Mouse (Mus musculus) stomach, embryonic 16.5 days (tissue): ENCODE data around the gene Defb5. TPM values are rescaled to one million over a fixed set of nuclear protein-coding genes. Genes with fewer than 3 reads are reported as not detected.

Source experiments
- polyA plus RNA-seq: library from polyadenylated mRNA; unstranded; fragments of >200 nt; fragmentation: Nextera tagmentation; extraction: Ambion mirVana; gene quantifications from 2 replicates; pipeline ENCODE4 v1.2.1, GENCODE M21; 2015

The Defb5 gene
- polyA plus RNA-seq, 1 experiment from 2014 or later: not detected

Other genes with a start within 250 kb of the Defb5 start
- gene Defb38, start 221.0 kb upstream of the Defb5 start, polyA plus RNA-seq: not detected in 2 replicates
- gene Defb39, start 182.8 kb upstream of the Defb5 start, polyA plus RNA-seq: not detected in 2 replicates
- gene Defb12, start 132.7 kb upstream of the Defb5 start, polyA plus RNA-seq: not detected in 2 replicates
- gene Defb34, start 123.8 kb upstream of the Defb5 start, polyA plus RNA-seq: not detected in 2 replicates
- not detected in 2 replicates for gene Gm45826, start 106.8 kb upstream of the Defb5 start, polyA plus RNA-seq
- gene Defb14, start 53.2 kb upstream of the Defb5 start, polyA plus RNA-seq: 6.1 and 12.6 TPM in 2 replicates
- 1.6 and 1.9 TPM in 2 replicates for gene Defb4, start 48.9 kb upstream of the Defb5 start, polyA plus RNA-seq
- not detected in 2 replicates for gene Defb6, start 22.1 kb upstream of the Defb5 start, polyA plus RNA-seq
- gene Defb46, start 7.7 kb upstream of the Defb5 start, polyA plus RNA-seq: not detected in 2 replicates
- not detected in 2 replicates for gene Defb3, start 45.8 kb downstream of the Defb5 start, polyA plus RNA-seq
- not detected in 2 replicates for gene Defb8, start 200.0 kb downstream of the Defb5 start, polyA plus RNA-seq
- gene Defb7, start 247.5 kb downstream of the Defb5 start, polyA plus RNA-seq: not detected in 2 replicates